Mouse (Mus musculus) cerebellum, adult 11 months (tissue): Measurements from ENCODE around the gene Mars.
A peak's percentile ranks its signal among the peaks of the same experiment; 100 is the strongest.

Experiments
- DNase-seq: peaks from one replicate; pipeline ENCODE4 v3.0.0; 2022

Mars gene

DNA sequence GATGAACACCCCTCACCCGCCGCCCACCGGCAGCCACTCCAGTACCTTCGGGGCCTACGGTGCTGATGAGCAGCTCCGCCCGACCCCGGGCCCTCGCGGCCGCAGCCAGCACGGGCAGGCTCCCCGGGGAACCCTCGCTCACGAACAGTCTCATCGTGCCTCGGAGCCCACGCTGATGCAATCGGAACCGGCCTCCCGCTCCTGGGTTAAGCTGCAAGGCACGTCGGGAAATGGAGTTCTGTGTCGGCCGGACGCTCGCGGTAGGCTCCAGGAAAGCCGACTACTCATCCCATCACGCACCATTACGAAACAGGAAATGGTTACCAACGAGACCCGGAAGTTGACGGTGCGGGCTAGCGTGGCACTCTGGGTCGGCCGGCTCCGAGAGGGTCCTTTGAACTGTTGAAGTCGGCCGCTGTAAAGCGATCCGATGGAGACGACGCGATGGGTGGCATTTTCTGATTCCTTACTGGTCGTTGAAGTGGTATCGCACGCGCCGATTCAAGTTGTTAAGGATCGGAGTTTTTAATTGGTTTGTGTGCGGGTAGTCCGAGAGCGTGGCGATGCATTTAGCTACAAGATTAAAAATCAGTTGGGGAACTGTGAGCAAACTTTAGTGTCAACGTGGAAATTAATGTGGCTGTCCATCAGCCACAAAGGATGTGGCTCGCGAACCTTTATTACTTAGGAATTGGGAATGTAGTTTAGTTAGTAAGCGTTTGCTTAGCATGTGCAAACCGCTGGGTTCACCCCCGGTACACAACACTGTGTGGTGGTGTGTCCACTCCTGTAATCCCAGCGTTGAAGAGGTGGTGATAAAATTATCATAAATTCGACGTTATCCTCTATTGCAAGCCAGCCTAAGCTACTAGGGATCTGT, at the start of gene Mars:
TSS of gene Mars (minus strand) at position 311 of the 880 bp plus-strand sequence.
- peak; percentile 90 for DNase-seq

DNA sequence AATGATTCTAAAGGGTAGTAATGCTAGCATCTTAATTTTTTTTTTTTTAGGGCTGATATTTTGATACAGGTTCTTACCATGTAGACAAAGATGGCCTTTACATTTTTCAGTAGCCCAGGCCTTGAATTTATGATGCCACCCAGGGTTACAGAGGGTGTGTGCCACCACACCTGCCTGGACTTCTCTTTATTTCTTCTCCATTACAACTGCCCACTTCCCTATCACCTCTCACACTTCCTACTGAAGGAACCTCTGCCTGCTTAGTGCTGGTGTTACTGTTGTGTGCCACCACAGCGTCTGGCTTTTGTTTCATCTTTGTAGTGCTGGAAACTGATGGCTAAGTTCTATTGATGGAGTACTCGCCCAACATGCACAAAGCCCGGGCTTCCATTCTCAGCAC, 49.1 kb upstream of the Mars start:
- no peak for DNase-seq

DNA sequence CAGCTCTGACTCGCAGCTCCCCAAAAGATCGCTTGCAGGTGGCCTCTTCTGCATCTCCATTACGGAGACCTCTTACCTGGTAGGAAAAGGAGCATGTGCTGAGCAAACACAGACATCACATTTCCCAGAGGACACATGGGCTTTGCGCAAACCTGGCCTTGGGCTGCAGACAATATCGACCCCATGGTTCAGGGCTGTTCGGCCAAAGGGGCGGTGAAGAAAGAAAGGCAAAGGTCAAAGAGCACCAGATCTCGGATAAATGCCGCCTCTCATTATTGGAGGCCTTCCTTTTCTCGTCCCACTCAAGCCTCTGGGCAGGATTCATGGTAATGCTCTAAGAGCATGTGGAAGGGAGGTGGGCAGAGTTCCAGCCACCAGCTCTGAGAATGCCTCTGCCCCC, 43.8 kb upstream of the Mars start:
- no peak for DNase-seq

DNA sequence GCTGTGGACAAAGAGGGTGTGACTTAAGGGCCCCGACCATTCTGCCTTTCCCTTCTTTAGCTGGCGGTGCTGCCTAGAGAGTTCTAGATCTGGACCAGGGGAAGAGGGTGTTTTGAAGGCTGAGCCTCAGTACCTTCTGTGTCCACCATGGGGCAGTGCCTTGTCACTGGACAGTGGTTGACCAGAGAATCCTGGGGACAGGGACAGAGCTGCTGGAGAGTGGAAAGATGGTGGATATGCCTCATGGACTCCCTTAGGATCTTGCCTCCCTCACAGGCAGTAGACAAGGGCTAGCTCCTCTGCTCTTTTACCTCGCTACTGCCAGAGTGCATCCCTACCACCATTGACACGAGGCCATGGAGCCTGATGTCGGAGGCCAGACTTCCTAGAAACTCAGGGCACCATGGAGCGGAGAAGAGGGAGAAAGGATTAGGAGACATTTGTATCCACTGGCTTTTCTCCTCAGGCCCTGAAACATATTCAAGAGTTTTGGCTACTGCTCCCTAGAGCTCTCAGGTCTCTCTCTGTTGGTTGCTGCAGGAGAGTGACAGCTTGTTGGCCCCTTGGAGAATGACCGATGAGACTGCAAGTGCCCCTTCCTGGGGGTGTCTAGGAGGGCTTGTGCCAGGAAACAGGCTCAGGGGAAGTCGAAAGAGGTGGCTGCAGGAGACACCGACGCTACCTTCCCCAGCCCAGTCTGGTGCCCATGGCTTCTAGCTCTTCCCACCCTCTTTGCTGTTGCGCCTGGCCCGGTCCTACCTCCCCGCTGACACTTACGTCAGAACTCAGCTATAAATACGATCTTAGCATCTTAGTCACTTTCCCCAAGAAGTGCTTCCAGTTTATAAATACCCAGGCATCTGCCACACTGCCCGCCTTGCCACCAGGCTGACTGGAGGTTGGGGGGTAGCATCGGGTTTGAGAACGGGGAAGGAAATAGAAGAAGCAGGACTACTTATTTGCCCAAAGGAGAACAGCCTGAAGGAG, 42.6 kb upstream of the Mars start, which contains the start of gene Inhbe:
TSS of gene Inhbe (minus strand) at position 503 of the 987 bp plus-strand sequence.
- DNase-seq: no peak

DNA sequence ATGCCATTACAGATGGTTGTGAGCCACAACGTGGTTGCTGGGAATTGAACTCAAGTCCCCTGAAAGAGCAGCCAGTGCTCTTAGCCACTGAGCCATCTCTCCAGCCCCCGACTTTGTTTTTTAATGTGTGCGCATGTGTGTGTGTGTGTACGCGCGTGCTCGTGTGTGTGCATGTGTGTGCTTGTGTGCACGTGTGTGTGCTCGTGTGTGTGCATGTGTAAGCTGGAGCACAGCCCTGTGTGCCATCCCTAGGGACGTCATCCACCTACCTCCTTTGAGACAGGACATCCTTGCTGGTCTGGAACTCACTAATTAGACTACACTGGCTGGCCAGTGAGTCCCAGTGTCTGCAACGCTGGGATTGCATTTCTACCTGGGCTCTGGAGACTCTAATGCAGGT, 41.2 kb upstream of the Mars start:
- DNase-seq: no peak

- DNase-seq: no peak
These were observed 40.6 kb upstream of the Mars start for GRCm38 (mm10) chr10:127352187-127352586.

- no peak for DNase-seq
These were observed 40.1 kb upstream of the Mars start for GRCm38 (mm10) chr10:127351719-127352118.

DNA sequence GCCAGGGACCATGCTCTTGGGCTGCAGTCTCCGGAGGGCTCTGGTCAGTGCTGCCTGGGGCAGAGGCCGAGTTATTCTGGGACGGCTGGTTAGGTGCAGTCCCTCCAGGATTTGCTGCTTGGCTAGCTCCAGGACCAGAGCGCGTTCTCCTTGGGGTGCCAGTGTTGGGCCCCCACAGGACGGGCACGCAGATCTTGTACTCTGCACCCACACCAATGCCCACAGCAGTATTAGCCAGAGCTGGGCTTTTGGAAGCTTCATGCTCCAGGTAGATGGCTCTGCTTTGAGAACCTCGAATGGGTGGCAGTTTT, 39.7 kb upstream of the Mars start:
- DNase-seq: no peak

DNA sequence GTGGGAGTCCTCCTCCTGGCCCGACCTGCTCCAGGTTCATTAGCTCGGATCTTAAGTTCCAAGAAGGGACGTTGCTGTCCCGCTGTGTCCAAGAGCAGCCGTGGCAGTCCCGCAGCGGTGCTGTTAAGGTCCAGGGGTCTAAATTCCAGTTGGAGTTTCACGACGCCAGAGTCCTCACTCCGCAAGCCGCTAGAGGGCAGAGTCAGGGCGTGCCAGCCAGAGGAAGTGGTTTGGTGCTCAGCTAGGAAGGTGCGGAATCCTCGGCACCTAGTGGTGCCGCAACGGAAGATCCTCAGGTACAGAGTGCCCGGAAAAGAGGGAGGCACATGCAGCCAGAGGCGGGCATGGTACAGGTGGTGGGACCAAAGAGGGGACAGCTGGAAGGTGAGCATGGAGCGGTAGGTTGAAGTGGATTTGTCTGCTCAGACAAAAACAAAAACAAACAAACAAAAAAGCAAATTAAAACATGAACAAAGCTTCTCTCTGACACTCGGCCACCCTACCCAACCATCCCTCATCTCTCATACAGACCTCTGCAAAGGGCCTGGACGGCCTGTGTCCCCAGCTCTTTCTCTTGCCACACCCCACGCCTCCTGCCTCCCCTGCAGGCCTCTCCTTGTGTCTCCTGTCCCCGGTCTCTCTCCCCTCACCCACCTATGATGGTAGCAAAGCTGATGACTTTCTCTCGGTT, 39.2 kb upstream of the Mars start:
- peak; percentile 67 for DNase-seq

- no peak for DNase-seq
These were observed 38.2 kb upstream of the Mars start for GRCm38 (mm10) chr10:127349810-127350209.

DNA sequence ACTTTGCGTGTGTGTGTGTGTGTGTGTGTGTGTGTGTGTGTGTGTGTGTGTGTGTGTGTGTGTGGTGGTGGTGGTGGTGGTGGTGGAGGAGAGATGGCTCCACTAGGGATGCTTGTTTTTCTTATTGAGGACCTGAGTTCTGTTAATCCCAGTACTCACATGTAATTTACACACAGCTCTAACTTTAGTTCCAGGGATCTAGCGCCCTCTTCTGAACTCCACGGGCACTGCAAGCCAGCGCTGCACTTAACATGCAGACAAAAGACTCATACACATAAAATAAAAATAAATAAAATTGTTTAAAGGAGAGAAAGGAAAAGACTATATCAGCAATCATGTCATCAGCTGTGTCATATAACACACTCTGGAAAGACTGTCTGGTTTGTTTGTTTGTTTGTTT, 37.4 kb upstream of the Mars start:
- DNase-seq: no peak

GRCm38 (mm10) chr10:127346173-127346572, 34.6 kb upstream of the Mars start:
- no peak for DNase-seq

GRCm38 (mm10) chr10:127343029-127343428, 31.4 kb upstream of the Mars start:
- no peak for DNase-seq

DNA sequence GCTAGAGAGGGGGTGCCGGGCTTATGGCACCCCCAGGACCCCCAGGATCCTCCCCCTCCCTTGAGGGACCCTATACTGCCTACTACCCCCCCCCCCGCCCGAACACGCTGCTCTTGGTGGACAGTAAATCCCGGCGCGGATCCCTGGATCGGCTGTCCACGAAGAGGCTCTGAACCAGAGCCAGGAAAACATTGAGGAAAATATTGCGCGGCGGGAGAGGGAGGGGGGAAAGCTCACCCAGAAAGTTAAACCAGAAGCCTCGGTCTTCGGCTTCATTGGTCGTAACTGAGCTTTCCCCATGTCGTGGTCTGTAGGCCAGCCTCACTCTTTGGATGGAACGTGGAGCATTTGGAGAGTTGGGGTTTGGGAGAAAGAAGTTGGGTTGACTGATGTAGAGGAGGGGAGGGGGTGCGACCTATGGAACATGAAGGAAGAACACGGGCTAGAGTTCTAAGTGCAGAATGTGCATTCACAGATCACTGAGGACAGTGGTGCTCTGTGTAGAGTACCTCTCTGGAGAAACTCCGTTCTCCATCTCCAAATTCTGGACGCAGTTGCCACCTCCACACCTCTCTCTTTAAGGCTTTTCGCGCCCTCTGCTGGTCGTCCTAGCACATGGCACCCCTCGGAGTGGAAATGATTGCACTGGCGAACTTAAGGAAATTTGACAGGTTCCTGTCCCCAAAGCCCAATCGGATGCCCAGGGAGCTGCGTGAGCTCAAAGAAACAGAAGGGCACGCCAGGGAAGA, 30.5 kb upstream of the Mars start, which contains the start of gene Gli1:
TSS of gene Gli1 (minus strand) at position 84 of the 749 bp plus-strand sequence.
- peak; percentile 75 for DNase-seq

GRCm38 (mm10) chr10:127341360-127341690, 29.7 kb upstream of the Mars start:
- DNase-seq: no peak

DNA sequence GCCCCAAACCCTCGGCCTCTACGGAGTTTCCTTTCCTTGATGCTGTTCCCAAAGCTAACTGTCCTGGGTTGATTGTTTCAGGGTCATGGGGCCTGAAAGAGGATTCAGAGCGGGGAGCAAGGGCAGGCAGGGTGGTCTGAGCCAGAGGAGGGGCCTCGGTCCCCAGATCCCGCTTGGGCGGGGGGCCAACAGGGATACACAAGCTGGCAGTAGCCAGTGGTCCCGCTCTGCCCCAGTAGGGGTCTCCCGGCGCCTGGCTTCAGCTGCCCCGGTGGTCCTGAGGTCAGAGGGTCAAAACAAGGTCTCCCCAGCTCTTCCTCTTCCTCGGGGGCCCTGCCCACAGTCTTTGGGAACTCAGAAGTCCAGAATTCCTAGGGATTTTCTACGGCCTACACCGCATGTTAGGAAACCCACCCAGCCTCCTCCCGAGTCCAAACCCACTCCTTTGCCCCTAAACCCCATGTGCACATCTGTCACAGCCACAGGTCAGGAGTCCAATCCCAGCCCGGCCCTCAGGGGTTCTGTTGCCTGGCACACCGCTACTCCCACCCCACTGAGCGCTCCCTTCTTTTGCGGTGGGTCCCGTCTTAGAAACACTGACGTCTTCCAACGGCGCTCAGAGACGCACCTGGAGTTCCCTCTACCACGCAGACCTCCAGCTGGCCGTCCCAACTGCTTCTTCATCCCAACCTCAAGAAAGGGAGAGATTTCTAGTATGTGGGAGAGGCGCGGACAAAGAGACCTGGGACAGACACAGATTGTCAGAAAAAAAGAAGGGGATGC, 29.2 kb upstream of the Mars start:
- no peak for DNase-seq

- no peak for DNase-seq
These were observed 28.3 kb upstream of the Mars start for GRCm38 (mm10) chr10:127339683-127340576.

GRCm38 (mm10) chr10:127338930-127339682, 27.5 kb upstream of the Mars start:
- peak; percentile 82 for DNase-seq

- DNase-seq: no peak
These were observed 26.0 kb upstream of the Mars start for GRCm38 (mm10) chr10:127337536-127338099.
